ENCODE assay signal across 8 mouse cellular contexts in genomic region chr13:41079421-41079780, GRCm38 (mm10). TPM values are rescaled to one million over a fixed set of nuclear protein-coding genes. Genes with fewer than 3 reads are reported as not detected.
A peak's percentile ranks its signal among the peaks of the same experiment; 100 is the strongest.
DNase-seq lines count a peak whose midpoint lies in the region; ATAC-seq and TF ChIP-seq lines count a peak whose summit lies in the region.

Gene Mak (minus strand): TSS chr13:41079706.

- no peak within 1 kb of the TSS for H3K9ac ChIP-seq in embryonic facial prominence, embryonic 15.5 days
- H3K9ac ChIP-seq in lung, embryonic 15.5 days, result 0 out of 2 replicates have a peak within 1 kb of the TSS, but pooled peaks have one; percentile 2

- peak within 1 kb of the TSS; percentile 91 for H3K4me2 ChIP-seq in embryonic facial prominence, embryonic 15.5 days (replicated peaks)
- H3K4me2 ChIP-seq in lung, embryonic 15.5 days, result peak within 1 kb of the TSS; percentile 90

- peak; percentile 85 for ATAC-seq in embryonic facial prominence, embryonic 15.5 days (ENCODE audit: insufficient number of reproducible peaks, low FRiP score, low TSS enrichment, low read depth)
- peak; percentile 89 for ATAC-seq in lung, embryonic 15.5 days (ENCODE audit: borderline replicate concordance, extremely low read depth, low FRiP score, low TSS enrichment)

- no peaks in the 10 kb centered on the region for H3K9me3 ChIP-seq in embryonic facial prominence, embryonic 15.5 days (replicated peaks)
- no peaks in the 10 kb centered on the region for H3K9me3 ChIP-seq in hindbrain, embryonic 10.5 days
- H3K9me3 ChIP-seq in lung, embryonic 15.5 days, result no peaks in the 10 kb centered on the region

- no peaks in the 10 kb centered on the region; the same call in 1 of the 2 replicates for H3K4me1 ChIP-seq in bone marrow, adult 2 months (ENCODE audit: control insufficient read depth, insufficient read depth, low read length)
- H3K4me1 ChIP-seq in embryonic facial prominence, embryonic 15.5 days, result peaks cover 8% of the 10 kb centered on the region; the same call in 1 of the 2 replicates
- H3K4me1 ChIP-seq in hindbrain, embryonic 10.5 days (replicated peaks), result peaks cover 13% of the 10 kb centered on the region
- H3K4me1 ChIP-seq in lung, embryonic 15.5 days, result peaks cover 6% of the 10 kb centered on the region

- no peak for TF ChIP-seq POLR2A in bone marrow, adult 2 months (IDR thresholded peaks at IDR 0.05; ENCODE audit: borderline replicate concordance, control insufficient read depth, low read depth, low read length)

- WGBS in bone marrow, adult 2 months, result under 1% methylated on average over 40 of the region's 40 CpGs
- under 1% methylated on average over 40 of the region's 40 CpGs for WGBS in embryonic facial prominence, embryonic 15.5 days
- under 1% methylated on average over 40 of the region's 40 CpGs for WGBS in hindbrain, embryonic 10.5 days
- WGBS in lung, embryonic 15.5 days, result under 1% methylated on average over 40 of the region's 40 CpGs

- peak; percentile 11 for DNase-seq in 3134 (ENCODE audit: extremely low read depth, insufficient read length, low spot score)
- DNase-seq in hindbrain, embryonic 10.5 days (ENCODE audit: low spot score), result peak; percentile 72
- peak; percentile 49 for DNase-seq in layer of hippocampus, adult 9-11 months
- DNase-seq in ovary, postnatal 14 days (ENCODE audit: low spot score), result peak; percentile 51
- DNase-seq in thymus, postnatal 0 days (ENCODE audit: low spot score), result peak; percentile 59

- peaks cover 23% of the 10 kb centered on the region for H3K27me3 ChIP-seq in embryonic facial prominence, embryonic 15.5 days
- peaks cover 54% of the 10 kb centered on the region for H3K27me3 ChIP-seq in hindbrain, embryonic 10.5 days (ENCODE audit: insufficient read depth, poor library complexity, severe bottlenecking)
- H3K27me3 ChIP-seq in lung, embryonic 15.5 days, result peaks cover 20% of the 10 kb centered on the region

- no peaks in the 10 kb centered on the region for H3K36me3 ChIP-seq in embryonic facial prominence, embryonic 15.5 days
- H3K36me3 ChIP-seq in hindbrain, embryonic 10.5 days, result no peaks in the 10 kb centered on the region
- H3K36me3 ChIP-seq in lung, embryonic 15.5 days, result no peaks in the 10 kb centered on the region

- no peak for TF ChIP-seq CTCF in bone marrow, adult 2 months (IDR thresholded peaks at IDR 0.05; ENCODE audit: control insufficient read depth, insufficient read depth, low read length)

- no peak within 1 kb of the TSS for H3K27ac ChIP-seq in bone marrow, adult 2 months (ENCODE audit: control insufficient read depth, insufficient read depth, low read depth, low read length, poor library complexity)
- no peak within 1 kb of the TSS for H3K27ac ChIP-seq in embryonic facial prominence, embryonic 15.5 days (replicated peaks)
- H3K27ac ChIP-seq in hindbrain, embryonic 10.5 days, result peak within 1 kb of the TSS; percentile 17
- no peak within 1 kb of the TSS for H3K27ac ChIP-seq in lung, embryonic 15.5 days

- peak within 1 kb of the TSS; percentile 28 for H3K4me3 ChIP-seq in bone marrow, adult 2 months (replicated peaks; ENCODE audit: control insufficient read depth, low read depth, low read length)
- H3K4me3 ChIP-seq in embryonic facial prominence, embryonic 15.5 days (replicated peaks), result peak within 1 kb of the TSS; percentile 51
- H3K4me3 ChIP-seq in hindbrain, embryonic 10.5 days, result peak within 1 kb of the TSS; percentile 60
- peak within 1 kb of the TSS; percentile 46 for H3K4me3 ChIP-seq in lung, embryonic 15.5 days

RNA-seq across cellular contexts. Expression of gene Mak, which starts in this region (rescaled TPM):
- not detected in 2 replicates for polyA plus RNA-seq in bone marrow, adult 2 months (2011; ENCODE audit: insufficient read depth, insufficient read length, low replicate concordance, missing spikeins)
- 1.7 and 3.8 TPM in 2 replicates for polyA plus RNA-seq in embryonic facial prominence, embryonic 15.5 days (2015; fragmentation: Nextera tagmentation; extraction: Ambion mirVana)
- polyA plus RNA-seq in hindbrain, embryonic 10.5 days (2016; fragmentation: Nextera tagmentation; extraction: Ambion mirVana), result 0.91 and 1.8 TPM in 2 replicates
- 1.3 and 1.7 TPM in 2 replicates for polyA plus RNA-seq in lung, embryonic 15.5 days (2015; fragmentation: Nextera tagmentation; extraction: Ambion mirVana)
- 0.07 and 0.10 TPM in 2 replicates for polyA plus RNA-seq in thymus, postnatal 0 days (2015; fragmentation: Nextera tagmentation; extraction: Ambion mirVana)

Comparison
In these comparisons a context has a peak if more than half of its experiments do, and no peak if none do; other contexts are left out.
1. Peak in DNase-seq in thymus, postnatal 0 days; RNA of the gene not detected or under 1 TPM.
2. DNase-seq: peak in every context shown above with its lines; median percentile 72 in hindbrain, embryonic 10.5 days; 59 in thymus, postnatal 0 days; 51 in ovary, postnatal 14 days; 49 in layer of hippocampus, adult 9-11 months; 11 in 3134.